16 mouse cellular contexts compared by ENCODE assay signal in the genomic region with DNA sequence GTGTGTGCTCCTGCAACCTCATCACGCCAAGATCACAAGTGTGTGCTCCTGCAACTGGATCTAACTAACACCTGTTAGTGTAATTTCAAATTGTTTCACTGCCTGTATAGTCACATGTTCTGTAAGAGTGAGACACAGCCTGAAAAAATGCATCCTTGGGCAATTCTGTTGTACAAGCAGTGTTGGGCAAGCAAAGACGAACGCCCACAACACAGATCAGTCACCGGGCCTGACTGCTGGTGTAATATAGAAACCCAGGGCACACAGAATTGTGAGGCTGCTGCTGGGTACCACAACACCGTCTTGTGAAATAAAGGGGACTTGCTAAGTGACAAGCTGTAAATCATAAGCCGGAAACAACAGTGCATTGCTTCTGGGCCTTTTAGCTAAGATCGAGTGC. TPM values are rescaled to one million over a fixed set of nuclear protein-coding genes. Genes with fewer than 3 reads are reported as not detected.
DNase-seq lines count a peak whose midpoint lies in the region; ATAC-seq and TF ChIP-seq lines count a peak whose summit lies in the region.
"Had no signal": no experiment of that assay in that cellular context is flagged by ENCODE, and none has a peak within 500 bp of the region (broad histone marks: within the 10 kb centered on the region; RNA-seq: fewer than 3 reads in every experiment).

No protein-coding gene starts in this region.

- H3K4me3 ChIP-seq in heart, embryonic 15.5 days, result no peak overlapping the region
- no peak overlapping the region for H3K4me3 ChIP-seq in midbrain, postnatal 0 days (ENCODE audit: low read depth, low read length)
- no peak overlapping the region for H3K4me3 ChIP-seq in midbrain, embryonic 10.5 days
- H3K4me3 ChIP-seq: kidney, embryonic 15.5 days; limb, embryonic 12.5 days had no signal

- TF ChIP-seq CTCF in midbrain, postnatal 0 days (IDR thresholded peaks at IDR 0.05), result no peak

- H3K9ac ChIP-seq in heart, embryonic 15.5 days, result no peak overlapping the region
- no peak overlapping the region for H3K9ac ChIP-seq in midbrain, postnatal 0 days (replicated peaks; ENCODE audit: low read length, poor library complexity, severe bottlenecking)
- H3K9ac ChIP-seq: kidney, embryonic 15.5 days; limb, embryonic 12.5 days had no signal

- intact Hi-C loops in heart, postnatal 14 days (cut with DNase I), result no loop called here

- no peak for DNase-seq in heart, postnatal 14 days
- peak; percentile 76 for DNase-seq in NIH3T3 (ENCODE audit: low read depth)
- peak; percentile 70 for DNase-seq in lung, postnatal 25 days (ENCODE audit: low spot score)
- no peak for DNase-seq in midbrain, postnatal 0 days (ENCODE audit: low spot score)
- no peak for DNase-seq in midbrain, embryonic 10.5 days (ENCODE audit: low spot score)
- no peak for DNase-seq in ovary, postnatal 14 days (ENCODE audit: low spot score)
- DNase-seq: cerebellum, adult 11-12 months; heart, postnatal 10 days; right cerebral cortex, adult 18-20 months; thymus, postnatal 25 days had no signal

- no peaks in the 10 kb centered on the region for H3K27me3 ChIP-seq in heart, embryonic 15.5 days
- H3K27me3 ChIP-seq in midbrain, postnatal 0 days (ENCODE audit: insufficient read depth, low read length), result no peaks in the 10 kb centered on the region
- H3K27me3 ChIP-seq in midbrain, embryonic 10.5 days (ENCODE audit: low read depth, poor library complexity, severe bottlenecking), result no peaks in the 10 kb centered on the region
- H3K27me3 ChIP-seq: kidney, embryonic 15.5 days; limb, embryonic 12.5 days had no signal

- H3K36me3 ChIP-seq in heart, embryonic 15.5 days, result peaks cover 26% of the 10 kb centered on the region; the same call in 1 of the 2 replicates
- H3K36me3 ChIP-seq in midbrain, postnatal 0 days (ENCODE audit: insufficient read depth, low read length), result peaks cover 42% of the 10 kb centered on the region
- H3K36me3 ChIP-seq in midbrain, embryonic 10.5 days, result no peaks in the 10 kb centered on the region
- H3K36me3 ChIP-seq: limb, embryonic 12.5 days had no signal

- WGBS in heart, embryonic 15.5 days, result 81% methylated on average over 7 of the region's 7 CpGs
- 93% methylated on average over 7 of the region's 7 CpGs for WGBS in midbrain, postnatal 0 days
- WGBS in midbrain, embryonic 10.5 days, result 94% methylated on average over 7 of the region's 7 CpGs

- H3K4me2 ChIP-seq in heart, embryonic 15.5 days, result no peak overlapping the region
- H3K4me2 ChIP-seq in midbrain, postnatal 0 days (ENCODE audit: low read depth, low read length, poor library complexity, severe bottlenecking), result no peak overlapping the region
- H3K4me2 ChIP-seq: kidney, embryonic 15.5 days; limb, embryonic 12.5 days had no signal

- peak overlapping the region; percentile 94 for H3K27ac ChIP-seq in heart, embryonic 15.5 days
- no peak overlapping the region for H3K27ac ChIP-seq in midbrain, postnatal 0 days (ENCODE audit: low read depth, low read length)
- H3K27ac ChIP-seq in midbrain, embryonic 10.5 days (replicated peaks), result no peak overlapping the region

- ATAC-seq in heart, embryonic 15.5 days (replicated peaks; ENCODE audit: insufficient number of reproducible peaks, insufficient read depth, low FRiP score, low read depth), result no peak
- ATAC-seq in common myeloid progenitor, adult 5-6 weeks (replicated peaks; ENCODE audit: low read depth, poor library complexity, severe bottlenecking), result 0 out of 2 replicates have a peak, but pooled peaks have one; percentile 34
- no peak for ATAC-seq in midbrain, postnatal 0 days (ENCODE audit: low FRiP score)
- ATAC-seq: midbrain, embryonic 16.5 days had no signal

- peaks cover 25% of the 10 kb centered on the region for H3K4me1 ChIP-seq in heart, embryonic 15.5 days (replicated peaks)
- H3K4me1 ChIP-seq in midbrain, postnatal 0 days (ENCODE audit: insufficient read depth, low read length), result 0 out of 2 replicates have a peak, but pooled peaks cover 8% of the 10 kb centered on the region
- peaks cover 3% of the 10 kb centered on the region for H3K4me1 ChIP-seq in midbrain, embryonic 10.5 days

- no peaks in the 10 kb centered on the region for H3K9me3 ChIP-seq in heart, embryonic 15.5 days (replicated peaks)
- no peaks in the 10 kb centered on the region for H3K9me3 ChIP-seq in midbrain, postnatal 0 days (ENCODE audit: low read length)
- no peaks in the 10 kb centered on the region for H3K9me3 ChIP-seq in midbrain, embryonic 10.5 days (replicated peaks)
- H3K9me3 ChIP-seq: G1E; kidney, embryonic 15.5 days; limb, embryonic 12.5 days had no signal

RNA-seq across cellular contexts. Expression of gene Per2, which starts 21.6 kb away (rescaled TPM):
- polyA plus RNA-seq in heart, embryonic 15.5 days (2015; fragmentation: Nextera tagmentation; extraction: Ambion mirVana), result 4.5 and 5.0 TPM in 2 replicates
- total RNA-seq in heart, postnatal 14 days (2021), result 10 to 100 TPM; 12.3 to 18.9 TPM
- total RNA-seq in common myeloid progenitor, adult 5-6 weeks (2017), result 5.3 and 6.4 TPM in 2 replicates
- 10.5 and 11.3 TPM in 2 replicates for total RNA-seq in midbrain, postnatal 0 days (2014; rRNA removed)
- 3.3 and 3.8 TPM in 2 replicates for polyA plus RNA-seq in midbrain, postnatal 0 days (2015; fragmentation: Nextera tagmentation; extraction: Ambion mirVana)
- 2.5 and 4.0 TPM in 2 replicates for polyA plus RNA-seq in midbrain, embryonic 10.5 days (2016; fragmentation: Nextera tagmentation; extraction: Ambion mirVana)

RNA-seq across cellular contexts. Expression of gene Hes6, which starts 23.7 kb away (rescaled TPM):
- polyA plus RNA-seq in heart, embryonic 15.5 days (2015; fragmentation: Nextera tagmentation; extraction: Ambion mirVana), result 72.4 and 128 TPM in 2 replicates
- 10 to 100 TPM; 16.8 to 20.1 TPM for total RNA-seq in heart, postnatal 14 days (2021)
- 22.9 and 31.3 TPM in 2 replicates for total RNA-seq in common myeloid progenitor, adult 5-6 weeks (2017)
- 105 and 119 TPM in 2 replicates for total RNA-seq in midbrain, postnatal 0 days (2014; rRNA removed)
- 111 and 113 TPM in 2 replicates for polyA plus RNA-seq in midbrain, postnatal 0 days (2015; fragmentation: Nextera tagmentation; extraction: Ambion mirVana)
- polyA plus RNA-seq in midbrain, embryonic 10.5 days (2016; fragmentation: Nextera tagmentation; extraction: Ambion mirVana), result 213 and 329 TPM in 2 replicates

RNA-seq across cellular contexts. Expression of gene Ilkap, which starts 39.0 kb away (rescaled TPM):
- 96.7 and 110 TPM in 2 replicates for polyA plus RNA-seq in heart, embryonic 15.5 days (2015; fragmentation: Nextera tagmentation; extraction: Ambion mirVana)
- total RNA-seq in heart, postnatal 14 days (2021), result 10 to 100 TPM; 45.4 to 46.7 TPM
- 123 and 126 TPM in 2 replicates for total RNA-seq in common myeloid progenitor, adult 5-6 weeks (2017)
- 58.5 and 97.5 TPM in 2 replicates for total RNA-seq in midbrain, postnatal 0 days (2014; rRNA removed)
- polyA plus RNA-seq in midbrain, postnatal 0 days (2015; fragmentation: Nextera tagmentation; extraction: Ambion mirVana), result 114 and 116 TPM in 2 replicates
- 173 and 177 TPM in 2 replicates for polyA plus RNA-seq in midbrain, embryonic 10.5 days (2016; fragmentation: Nextera tagmentation; extraction: Ambion mirVana)

RNA-seq across cellular contexts. Expression of gene Traf3ip1, which starts 56.9 kb away (rescaled TPM):
- polyA plus RNA-seq in heart, embryonic 15.5 days (2015; fragmentation: Nextera tagmentation; extraction: Ambion mirVana), result 3.9 and 6.1 TPM in 2 replicates
- total RNA-seq in heart, postnatal 14 days (2021), result 1 to 10 TPM; 4.6 to 5.9 TPM
- 4.0 and 5.2 TPM in 2 replicates for total RNA-seq in common myeloid progenitor, adult 5-6 weeks (2017)
- total RNA-seq in midbrain, postnatal 0 days (2014; rRNA removed), result 17.3 and 18.4 TPM in 2 replicates
- polyA plus RNA-seq in midbrain, postnatal 0 days (2015; fragmentation: Nextera tagmentation; extraction: Ambion mirVana), result 6.1 and 7.0 TPM in 2 replicates
- 10.5 and 12.9 TPM in 2 replicates for polyA plus RNA-seq in midbrain, embryonic 10.5 days (2016; fragmentation: Nextera tagmentation; extraction: Ambion mirVana)

Comparison
In these comparisons a context has a peak if more than half of its experiments do, and no peak if none do; other contexts are left out.
1. DNase-seq: peak in NIH3T3 (single experiment) and lung, postnatal 25 days (single experiment); none in heart, postnatal 14 days (0 of 2), midbrain, postnatal 0 days (single experiment), midbrain, embryonic 10.5 days (single experiment) and ovary, postnatal 14 days (single experiment).